In the genomic region with DNA sequence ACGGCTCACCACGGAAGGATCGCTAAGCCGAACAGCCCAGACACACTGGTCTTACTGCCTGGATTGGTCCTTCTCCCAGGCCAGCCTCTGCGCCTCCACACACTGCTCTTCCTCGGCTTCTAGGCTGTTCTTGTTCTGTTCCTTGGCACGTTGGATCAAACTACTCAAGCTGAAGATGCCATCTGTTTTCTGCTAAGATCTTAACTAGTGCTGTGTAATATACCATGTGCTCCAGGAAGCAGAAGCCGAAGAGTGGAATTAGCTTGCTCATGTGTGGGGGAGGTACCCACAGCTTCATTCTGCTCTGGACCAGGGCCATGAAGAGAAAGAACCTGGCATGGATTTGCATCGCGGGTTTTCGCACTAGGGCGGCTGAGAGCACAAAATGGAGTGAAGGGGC, we compare ENCODE assay signal across 12 mouse cellular contexts. TPM values are rescaled to one million over a fixed set of nuclear protein-coding genes. Genes with fewer than 3 reads are reported as not detected.
DNase-seq lines count a peak whose midpoint lies in the region; ATAC-seq lines count a peak whose summit lies in the region.
"Had no signal": no experiment of that assay in that cellular context is flagged by ENCODE, and none has a peak within 500 bp of the region (broad histone marks: within the 10 kb centered on the region; RNA-seq: fewer than 3 reads in every experiment).

No protein-coding gene starts in this region.

- intact Hi-C loops in heart, postnatal 10 days (cut with DNase I): no loop called here

- DNase-seq in frontal cortex, postnatal 25 days (ENCODE audit: low spot score in 2 of 2): no peak
- DNase-seq in cerebellum, adult 11 months: peak; percentile 18
- DNase-seq in frontal cortex, postnatal 14 days (ENCODE audit: low spot score in 2 of 2): peak; percentile 47 to 51
- DNase-seq in right cerebral cortex, adult 18-20 months: peak; percentile 84
- DNase-seq in lung, postnatal 36 days: no peak
- no peak for DNase-seq in heart, adult 18-20 months
- no peak for DNase-seq in heart, postnatal 10 days
- DNase-seq: adrenal gland, postnatal 25 days; B cell, adult 2 months; heart, postnatal 14 days; kidney, adult 9 months had no signal

- peak; percentile 87 for ATAC-seq in frontal cortex, adult (ENCODE audit: low TSS enrichment)

RNA-seq across cellular contexts. Expression of a gene that starts 11.2 kb away (rescaled TPM):
- 10 to 100 TPM; 66.4 to 81.2 TPM for total RNA-seq in heart, adult 18-20 months (2021)
- total RNA-seq in heart, postnatal 10 days (2021): 100 to 1,000 TPM; 101 to 114 TPM

Comparison
In these comparisons a context has a peak if more than half of its experiments do, and no peak if none do; other contexts are left out.
1. DNase-seq: peak in cerebellum, adult 11 months (single experiment), frontal cortex, postnatal 14 days (2 of 2) and right cerebral cortex, adult 18-20 months (single experiment); none in frontal cortex, postnatal 25 days (0 of 2), lung, postnatal 36 days (single experiment), heart, adult 18-20 months (0 of 2) and heart, postnatal 10 days (0 of 2).